Mouse (Mus musculus) myocyte (in vitro differentiated cells): Measurements from ENCODE around the gene Ccna2.

Experiments used
- E2F4 ChIP-seq: IDR thresholded peaks from one replicate; pipeline ENCODE4 v1.6.1; 2011; ENCODE audit warnings: mild to moderate bottlenecking, control low read depth, moderate library complexity; ENCODE audit not compliant: insufficient read depth
- MAX ChIP-seq: IDR thresholded peaks from one replicate; pipeline ENCODE4 v1.6.1; 2011; ENCODE audit warnings: low read depth, mild to moderate bottlenecking, control low read depth
- MYOD1 ChIP-seq, 3 experiments: IDR thresholded peaks; one replicate each; pipeline ENCODE4 v1.6.1; 2011; ENCODE audit warnings: control low read depth in 2 of 3, low read depth in 2 of 3, mild to moderate bottlenecking in 2 of 3, moderate library complexity in 1 of 3; ENCODE audit not compliant: insufficient read length in 2 of 3, control insufficient read depth in 1 of 3
- POLR2A ChIP-seq: IDR thresholded peaks from one replicate; pipeline ENCODE4 v1.6.1; 2011; ENCODE audit warnings: low read depth, mild to moderate bottlenecking, control low read depth, moderate library complexity; ENCODE audit not compliant: insufficient read length
- POLR2AphosphoS2 ChIP-seq: IDR thresholded peaks from one replicate; pipeline ENCODE4 v1.6.1; 2011; ENCODE audit warnings: low read depth, control low read depth; ENCODE audit not compliant: insufficient read length
- SRF ChIP-seq: IDR thresholded peaks from one replicate; pipeline ENCODE4 v1.6.1; 2011; ENCODE audit warnings: low read depth; ENCODE audit not compliant: control insufficient read depth, insufficient read length

- TF ChIP-seq POLR2A (no peak), POLR2AphosphoS2 (no peak), SRF (no peak), E2F4 (no peak), MYOD1 (IDR thresholded peaks at IDR 0.05; ENCODE audit: control insufficient read depth in 1 of 3, insufficient read length in 2 of 3, low read depth in 2 of 3) (no peak), MAX (no peak)
Observed at GRCm38 (mm10) chr3:36516196-36516595, 55.8 kb downstream of the Ccna2 start.
